Comparison of ENCODE assay signal across 8 mouse cellular contexts in genomic region chr4:123016451-123016957, GRCm38 (mm10). TPM values are rescaled to one million over a fixed set of nuclear protein-coding genes. Genes with fewer than 3 reads are reported as not detected.
DNase-seq lines count a peak whose midpoint lies in the region; ATAC-seq and TF ChIP-seq lines count a peak whose summit lies in the region.

Gene Trit1 (plus strand): TSS chr4:123016597.

- TF ChIP-seq EP300 in lung, postnatal 0 days (IDR thresholded peaks at IDR 0.05) = no peak

- no peak for TF ChIP-seq CTCF in lung, postnatal 0 days (IDR thresholded peaks at IDR 0.05)

- peak within 1 kb of the TSS; percentile 81 for H3K27ac ChIP-seq in lung, postnatal 0 days (ENCODE audit: low read length)

- 2% methylated on average over 34 of the region's 34 CpGs for WGBS in lung, postnatal 0 days

- ATAC-seq in hematopoietic stem cell, adult 5-6 weeks (replicated peaks in 1 of 2; ENCODE audit: insufficient read depth in 1 of 2, low FRiP score in 2 of 2, low TSS enrichment in 1 of 2, low read depth in 1 of 2, poor library complexity in 2 of 2, severe bottlenecking in 2 of 2) = peak; percentile 91 to 93
- ATAC-seq in lung, postnatal 0 days = peak; percentile 97

- peak within 1 kb of the TSS; percentile 85 for H3K4me2 ChIP-seq in lung, postnatal 0 days (replicated peaks; ENCODE audit: low read depth, low read length)

- peak within 1 kb of the TSS; percentile 76 for H3K9ac ChIP-seq in lung, postnatal 0 days (replicated peaks; ENCODE audit: low read depth)

- H3K4me1 ChIP-seq in lung, postnatal 0 days (ENCODE audit: insufficient read depth, low read depth, low read length) = peaks cover 9% of the 10 kb centered on the region; the same call in 1 of the 2 replicates

- H3K27me3 ChIP-seq in lung, postnatal 0 days (replicated peaks; ENCODE audit: insufficient read depth, low read length) = no peaks in the 10 kb centered on the region

- DNase-seq in MEL-GATA-1-ER (ENCODE audit: extremely low read depth, low read depth) = peak; percentile 77
- DNase-seq in cerebellum, adult 8-10 months = peak; percentile 89
- peak; percentile 96 for DNase-seq in forelimb bud, embryonic 11.5 days (ENCODE audit: low read depth, low spot score)
- DNase-seq in layer of hippocampus, adult 9-11 months = peak; percentile 94
- peak; percentile 97 for DNase-seq in lung, postnatal 0 days (ENCODE audit: low spot score)
- peak; percentile 91 for DNase-seq in ovary, postnatal 14 days (ENCODE audit: low spot score)
- peak; percentile 96 for DNase-seq in thymus, postnatal 14 days

- peak within 1 kb of the TSS; percentile 88 for H3K4me3 ChIP-seq in lung, postnatal 0 days (ENCODE audit: low read depth, low read length)

- H3K36me3 ChIP-seq in lung, postnatal 0 days (ENCODE audit: insufficient read depth, low read length) = no peaks in the 10 kb centered on the region

- no peaks in the 10 kb centered on the region for H3K9me3 ChIP-seq in lung, postnatal 0 days (ENCODE audit: low read length)

RNA-seq across cellular contexts. Expression of gene Trit1, which starts in this region (rescaled TPM):
- 27.7 and 37.0 TPM in 2 replicates for total RNA-seq in hematopoietic stem cell, adult 5-6 weeks (2017)
- polyA plus RNA-seq in lung, postnatal 0 days (2015; fragmentation: Nextera tagmentation; extraction: Ambion mirVana) = 10.7 and 11.1 TPM in 2 replicates

Comparison
In these comparisons a context has a peak if more than half of its experiments do, and no peak if none do; other contexts are left out.
1. Peak in every context shown above with its lines: DNase-seq, ATAC-seq, H3K4me3 ChIP-seq and H3K27ac ChIP-seq.